Mouse (Mus musculus): ENCODE data around the gene Mael. TPM values are rescaled to one million over a fixed set of nuclear protein-coding genes. Genes with fewer than 3 reads are reported as not detected.

Gene Mael
- polyA plus RNA-seq (2015; fragmentation: Nextera tagmentation; extraction: Ambion mirVana): not detected in 2 replicates

- ATAC-seq (ENCODE audit: low FRiP score): no peak
- H3K4me2 ChIP-seq: no peak within 1 kb of the TSS
- 88% methylated on average over 53 of the region's 53 CpGs for WGBS
- H3K36me3 ChIP-seq: no peaks in the 10 kb centered on the region
- H3K27me3 ChIP-seq: no peaks in the 10 kb centered on the region
- H3K27ac ChIP-seq: no peak within 1 kb of the TSS
- H3K9me3 ChIP-seq: no peaks in the 10 kb centered on the region; the same call in 1 of the 2 replicates
- H3K9ac ChIP-seq: no peak within 1 kb of the TSS
- no peak within 1 kb of the TSS for H3K4me3 ChIP-seq
- no peaks in the 10 kb centered on the region for H3K4me1 ChIP-seq (replicated peaks)
These were observed at the start of gene Mael for GRCm38 (mm10) chr1:166238315-166238969. TSS of gene Mael (minus strand) at chr1:166238747.

GRCm38 (mm10) chr1:166286231-166286630 is 47.7 kb upstream of the Mael start:
- Histone ChIP-seq H3K4me2 (no peak overlapping the region), H3K4me3 (no peak overlapping the region), H3K4me1 (replicated peaks) (peaks cover 53% of the 10 kb centered on the region), H3K36me3 (no peaks in the 10 kb centered on the region), H3K9ac (no peak overlapping the region), H3K27me3 (no peaks in the 10 kb centered on the region), H3K27ac (peak overlapping the region; percentile 52; the same call in 1 of the 2 replicates), H3K9me3 (no peaks in the 10 kb centered on the region)
- 60% methylated on average over 9 of the region's 9 CpGs for WGBS
- no peak for ATAC-seq (ENCODE audit: low FRiP score)

DNA sequence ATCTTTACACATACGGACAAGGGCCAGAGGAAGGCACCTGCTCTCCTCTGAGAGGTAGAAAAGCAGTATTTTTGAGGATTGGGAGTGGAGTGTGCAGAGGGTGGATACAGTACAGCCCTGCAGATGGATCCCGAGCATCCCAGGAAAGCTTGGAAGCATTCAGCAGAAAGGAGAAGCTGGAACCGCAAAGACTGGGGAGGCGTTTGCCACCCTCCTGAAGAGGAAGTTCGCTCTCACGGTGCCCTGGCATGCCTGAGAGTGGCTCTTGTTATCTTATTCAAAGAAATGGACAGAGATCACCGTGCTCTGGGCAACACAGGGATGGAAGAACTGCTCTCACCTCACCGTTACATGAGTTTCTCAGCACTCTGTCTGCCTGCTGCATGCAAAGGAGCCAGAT is 45.8 kb upstream of the Mael start:
- H3K9ac ChIP-seq: no peak overlapping the region
- H3K4me1 ChIP-seq (replicated peaks): peaks cover 72% of the 10 kb centered on the region
- H3K27me3 ChIP-seq: no peaks in the 10 kb centered on the region
- no peak overlapping the region for H3K4me2 ChIP-seq
- H3K4me3 ChIP-seq: no peak overlapping the region
- ATAC-seq (ENCODE audit: low FRiP score): no peak
- H3K36me3 ChIP-seq: no peaks in the 10 kb centered on the region
- no peaks in the 10 kb centered on the region for H3K9me3 ChIP-seq
- peak overlapping the region; percentile 40; the same call in 1 of the 2 replicates for H3K27ac ChIP-seq
- WGBS: 53% methylated on average over 8 of the region's 8 CpGs

DNA sequence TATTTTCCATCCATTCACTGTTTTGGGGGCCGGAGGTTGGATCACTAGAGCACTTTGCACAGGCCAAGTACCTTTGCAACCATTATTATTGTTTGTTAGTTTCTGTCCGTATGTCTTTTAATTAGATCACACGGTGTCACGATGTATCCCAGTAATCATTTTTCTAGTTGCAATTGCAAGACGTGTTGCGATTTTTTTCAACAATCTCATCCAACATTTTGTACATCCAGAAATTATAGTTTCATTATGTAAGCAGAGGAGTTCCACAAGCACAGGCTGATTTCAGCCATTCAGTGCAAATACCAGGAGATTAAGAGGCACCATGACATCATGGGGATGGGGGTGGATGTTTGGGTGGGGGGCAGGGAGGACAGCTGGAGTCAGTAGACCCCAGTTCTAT is 44.9 kb upstream of the Mael start:
- no peak overlapping the region for H3K4me3 ChIP-seq
- H3K27me3 ChIP-seq: no peaks in the 10 kb centered on the region
- ATAC-seq (ENCODE audit: low FRiP score): no peak
- H3K27ac ChIP-seq: peak overlapping the region; percentile 68
- H3K4me2 ChIP-seq: no peak overlapping the region; the same call in 1 of the 2 replicates
- no peaks in the 10 kb centered on the region for H3K9me3 ChIP-seq
- no peaks in the 10 kb centered on the region for H3K36me3 ChIP-seq
- WGBS: 45% methylated on average over 6 of the region's 6 CpGs
- H3K9ac ChIP-seq: no peak overlapping the region
- H3K4me1 ChIP-seq (replicated peaks): peaks cover 81% of the 10 kb centered on the region

DNA sequence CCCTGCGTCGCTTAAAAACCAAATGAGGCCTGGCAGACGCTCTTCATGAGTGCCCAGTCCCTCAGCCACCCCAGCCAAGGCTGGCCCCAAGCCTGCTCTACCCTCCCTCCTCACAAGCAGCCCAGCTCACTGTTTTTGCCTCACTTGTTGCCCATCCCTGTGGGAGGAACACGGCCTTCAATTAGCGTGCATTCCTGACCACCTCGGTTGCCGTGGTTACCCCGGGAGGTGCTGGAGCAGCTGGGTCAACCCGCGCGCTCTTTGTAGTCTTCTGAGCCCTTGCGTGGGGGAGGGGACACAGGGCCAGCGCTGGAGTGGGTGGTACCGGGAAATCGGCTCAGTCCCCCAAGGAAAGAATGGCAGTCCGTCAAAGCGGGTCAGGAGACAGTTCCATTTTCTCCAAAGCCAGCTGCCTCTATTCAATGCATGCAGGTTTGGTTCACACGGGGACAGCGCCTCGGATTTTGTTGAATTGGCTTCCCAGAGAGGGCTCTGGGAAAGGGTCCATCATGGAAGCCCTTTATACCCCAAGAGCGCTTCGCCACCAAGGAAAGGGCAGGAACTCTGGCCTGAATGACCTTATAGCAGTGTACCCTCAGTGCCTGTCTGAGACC is 44.2 kb upstream of the Mael start:
- H3K9ac ChIP-seq: no peak overlapping the region
- no peaks in the 10 kb centered on the region for H3K9me3 ChIP-seq
- H3K27ac ChIP-seq: peak overlapping the region; percentile 68
- ATAC-seq (ENCODE audit: low FRiP score): peak; percentile 90
- peaks cover 86% of the 10 kb centered on the region for H3K4me1 ChIP-seq (replicated peaks)
- H3K4me2 ChIP-seq: peak overlapping the region; percentile 49
- WGBS: 1% methylated on average over 22 of the region's 22 CpGs
- H3K27me3 ChIP-seq: no peaks in the 10 kb centered on the region
- H3K36me3 ChIP-seq: no peaks in the 10 kb centered on the region
- H3K4me3 ChIP-seq: peak overlapping the region; percentile 15

- peaks cover 80% of the 10 kb centered on the region for H3K4me1 ChIP-seq (replicated peaks)
- H3K9ac ChIP-seq: no peak overlapping the region
- no peak overlapping the region for H3K4me3 ChIP-seq
- no peaks in the 10 kb centered on the region for H3K9me3 ChIP-seq
- no peaks in the 10 kb centered on the region for H3K27me3 ChIP-seq
- no peak overlapping the region for H3K4me2 ChIP-seq
- H3K27ac ChIP-seq: peak overlapping the region; percentile 68
- no peaks in the 10 kb centered on the region for H3K36me3 ChIP-seq
- ATAC-seq (ENCODE audit: low FRiP score): no peak
- WGBS: 19% methylated on average over 3 of the region's 3 CpGs
These were observed 43.3 kb upstream of the Mael start for GRCm38 (mm10) chr1:166281836-166282235.

- WGBS: 6% methylated on average over 1 of the region's 1 CpGs
- Histone ChIP-seq H3K9me3 (no peaks in the 10 kb centered on the region), H3K4me2 (peak overlapping the region; percentile 25; the same call in 1 of the 2 replicates), H3K4me3 (no peak overlapping the region), H3K36me3 (no peaks in the 10 kb centered on the region), H3K9ac (no peak overlapping the region), H3K27me3 (no peaks in the 10 kb centered on the region), H3K27ac (peak overlapping the region; percentile 86), H3K4me1 (replicated peaks) (peaks cover 75% of the 10 kb centered on the region)
- ATAC-seq (ENCODE audit: low FRiP score): no peak
These were observed 42.7 kb upstream of the Mael start for GRCm38 (mm10) chr1:166281287-166281686.

GRCm38 (mm10) chr1:166280566-166280965 is 42.0 kb upstream of the Mael start:
- ATAC-seq (ENCODE audit: low FRiP score): peak; percentile 67
- no peak overlapping the region for H3K9ac ChIP-seq
- peak overlapping the region; percentile 25; the same call in 1 of the 2 replicates for H3K4me2 ChIP-seq
- WGBS: 5% methylated on average over 1 of the region's 1 CpGs
- H3K36me3 ChIP-seq: no peaks in the 10 kb centered on the region
- H3K27ac ChIP-seq: peak overlapping the region; percentile 86
- peaks cover 69% of the 10 kb centered on the region for H3K4me1 ChIP-seq (replicated peaks)
- no peaks in the 10 kb centered on the region for H3K27me3 ChIP-seq
- H3K4me3 ChIP-seq: no peak overlapping the region
- H3K9me3 ChIP-seq: no peaks in the 10 kb centered on the region

GRCm38 (mm10) chr1:166279580-166280206 is 41.1 kb upstream of the Mael start:
- Histone ChIP-seq H3K27ac (peak overlapping the region; percentile 86), H3K4me2 (peak overlapping the region; percentile 8; the same call in 1 of the 2 replicates), H3K9ac (peak overlapping the region; percentile 35; the same call in 1 of the 2 replicates), H3K4me1 (replicated peaks) (peaks cover 63% of the 10 kb centered on the region), H3K4me3 (no peak overlapping the region), H3K9me3 (no peaks in the 10 kb centered on the region), H3K36me3 (no peaks in the 10 kb centered on the region), H3K27me3 (no peaks in the 10 kb centered on the region)
- no peak for ATAC-seq (ENCODE audit: low FRiP score)
- WGBS: 16% methylated on average over 9 of the region's 9 CpGs

GRCm38 (mm10) chr1:166278786-166279185 is 40.2 kb upstream of the Mael start:
- peak overlapping the region; percentile 86 for H3K27ac ChIP-seq
- no peak overlapping the region for H3K4me2 ChIP-seq
- no peak overlapping the region for H3K4me3 ChIP-seq
- no peaks in the 10 kb centered on the region for H3K36me3 ChIP-seq
- no peaks in the 10 kb centered on the region for H3K9me3 ChIP-seq
- H3K27me3 ChIP-seq: no peaks in the 10 kb centered on the region
- H3K9ac ChIP-seq: no peak overlapping the region
- WGBS: 15% methylated on average over 2 of the region's 2 CpGs
- no peak for ATAC-seq (ENCODE audit: low FRiP score)
- peaks cover 56% of the 10 kb centered on the region for H3K4me1 ChIP-seq (replicated peaks)

GRCm38 (mm10) chr1:166268218-166268617 is 29.7 kb upstream of the Mael start:
- H3K4me2 ChIP-seq: no peak overlapping the region
- no peak for ATAC-seq (ENCODE audit: low FRiP score)
- no peak overlapping the region for H3K9ac ChIP-seq

GRCm38 (mm10) chr1:166266918-166267317 is 28.4 kb upstream of the Mael start:
- WGBS: 97% methylated on average over 9 of the region's 9 CpGs
- peaks cover 9% of the 10 kb centered on the region for H3K36me3 ChIP-seq
- no peaks in the 10 kb centered on the region for H3K9me3 ChIP-seq
- H3K27ac ChIP-seq: no peak overlapping the region
- no peak overlapping the region for H3K4me3 ChIP-seq
- no peak overlapping the region for H3K9ac ChIP-seq
- H3K4me1 ChIP-seq (replicated peaks): no peaks in the 10 kb centered on the region
- H3K27me3 ChIP-seq: no peaks in the 10 kb centered on the region
- no peak for ATAC-seq (ENCODE audit: low FRiP score)
- H3K4me2 ChIP-seq: no peak overlapping the region

More at GRCm38 (mm10) chr1:166268218-166268617, 29.7 kb upstream of the Mael start:
- no peaks in the 10 kb centered on the region for H3K27me3 ChIP-seq
- peaks cover 9% of the 10 kb centered on the region for H3K36me3 ChIP-seq
- H3K27ac ChIP-seq: no peak overlapping the region
- H3K9me3 ChIP-seq: no peaks in the 10 kb centered on the region
- no peak overlapping the region for H3K4me3 ChIP-seq
- no peaks in the 10 kb centered on the region for H3K4me1 ChIP-seq (replicated peaks)
- WGBS: 92% methylated on average over 5 of the region's 5 CpGs
